Mouse (Mus musculus) heart, adult 2 months (tissue): Measurements from ENCODE around the gene Sec22a. TPM values are rescaled to one million over a fixed set of nuclear protein-coding genes. Genes with fewer than 3 reads are reported as not detected.

Experiments used
- DNase-seq, 2 experiments: peaks; one replicate each; pipeline ENCODE4 v3.0.0; 2021
- H3K27ac ChIP-seq: fragments of 200-600 bp; 2 replicates; pipeline ENCODE4 v1.8.1; 2022
- H3K27me3 ChIP-seq: fragments of 200-500 bp; 2 replicates; pipeline ENCODE4 v1.6.1; 2012; ENCODE audit warnings: mild to moderate bottlenecking, low read length, inconsistent platforms, mixed read lengths; ENCODE audit not compliant: control insufficient read depth, insufficient read depth
- H3K36me3 ChIP-seq: fragments of 200-500 bp; 2 replicates; pipeline ENCODE4 v1.6.1; 2012; ENCODE audit warnings: low read length, inconsistent platforms; ENCODE audit not compliant: control insufficient read depth, insufficient read depth
- H3K4me1 ChIP-seq: fragments of 200-500 bp; 2 replicates; pipeline ENCODE4 v1.6.1; 2011; ENCODE audit warnings: low read length; ENCODE audit not compliant: control insufficient read depth, insufficient read depth
- H3K4me3 ChIP-seq: fragments of 200-600 bp; 2 replicates; pipeline ENCODE4 v1.8.1; 2022
- H3K79me2 ChIP-seq: fragments of 200-500 bp; replicated peaks from 2 replicates; pipeline ENCODE4 v1.6.1; 2012; ENCODE audit warnings: mild to moderate bottlenecking, inconsistent platforms, low read length, moderate library complexity, mixed read lengths; ENCODE audit not compliant: control insufficient read depth, insufficient read depth
- H3K9ac ChIP-seq: fragments of 200-500 bp; 2 replicates; pipeline ENCODE4 v1.6.1; 2012; ENCODE audit warnings: low read depth, mild to moderate bottlenecking, control low read depth, inconsistent platforms, low read length, mixed read lengths
- CTCF ChIP-seq: fragments of 200-600 bp; IDR thresholded peaks from 2 replicates; pipeline ENCODE4 v1.8.1; 2022; ENCODE audit warnings: antibody characterized with exemption, mild to moderate bottlenecking, moderate library complexity
- EP300 ChIP-seq: fragments of 200-500 bp; IDR thresholded peaks from 2 replicates; pipeline ENCODE4 v1.6.1; 2011; ENCODE audit warnings: low read depth, low read length, control low read depth; ENCODE audit not compliant: insufficient read depth
- POLR2A ChIP-seq: fragments of 200-500 bp; IDR thresholded peaks from 2 replicates; pipeline ENCODE4 v1.6.1; 2011; ENCODE audit warnings: mild to moderate bottlenecking, low read depth, low read length, control low read depth; ENCODE audit not compliant: insufficient read depth
- WGBS: fragments of 180-500 bp; shearing (Covaris S2); methylation state at CpG from one replicate; pipeline ENCODE4 v1.1.7; 2018; 5-methylcytosine and 5-hydroxymethylcytosine counted together
- intact Hi-C: fragments of 180-260 bp; cut with DNase I; formaldehyde crosslinking; loops from one replicate; pipeline ENCODE4 v1.15.1; 2025
- polyA plus RNA-seq: library from polyadenylated mRNA; depleted of rRNA; stranded (reverse); fragments of >200 nt; gene quantifications from 2 replicates; pipeline ENCODE4 v1.2.3, GENCODE M21; 2012
- total RNA-seq, 2 experiments: library from RNA; stranded (reverse); gene quantifications; 2 replicates each; pipeline ENCODE4 v1.2.3; 2021

Sec22a gene
- total and polyA plus RNA-seq, 3 experiments: 10.3 to 17.6 (median 12.0) TPM

- Histone ChIP-seq H3K27ac (no peak overlapping the region), H3K9ac (no peak overlapping the region), H3K4me3 (no peak overlapping the region), H3K36me3 (no peaks in the 10 kb centered on the region), H3K4me1 (no peaks in the 10 kb centered on the region), H3K27me3 (no peaks in the 10 kb centered on the region), H3K79me2 (no peaks in the 10 kb centered on the region)
- WGBS: 87% methylated on average over 8 of the region's 8 CpGs
- DNase-seq: no peak
- TF ChIP-seq CTCF: no peak
- no peak for TF ChIP-seq POLR2A
- TF ChIP-seq EP300: no peak
- intact Hi-C loops: no loop called here
These were observed 40.2 kb upstream of the Sec22a start for GRCm38 (mm10) chr16:35403891-35404290.

GRCm38 (mm10) chr16:35403356-35403755 lies 39.6 kb upstream of the Sec22a start:
- intact Hi-C loops: no loop called here
- 93% methylated on average over 9 of the region's 9 CpGs for WGBS
- no peaks in the 10 kb centered on the region for H3K36me3 ChIP-seq

GRCm38 (mm10) chr16:35392813-35393212 lies 29.1 kb upstream of the Sec22a start:
- Histone ChIP-seq H3K9ac (no peak overlapping the region), H3K4me3 (no peak overlapping the region), H3K79me2 (no peaks in the 10 kb centered on the region), H3K27ac (no peak overlapping the region), H3K27me3 (no peaks in the 10 kb centered on the region), H3K36me3 (no peaks in the 10 kb centered on the region), H3K4me1 (no peaks in the 10 kb centered on the region)
- WGBS: 83% methylated on average over 8 of the region's 8 CpGs
- no peak for DNase-seq
- intact Hi-C loops: no loop called here
- TF ChIP-seq POLR2A (no peak), EP300 (no peak), CTCF (no peak)

More at GRCm38 (mm10) chr16:35403356-35403755, 39.6 kb upstream of the Sec22a start:
- no peaks in the 10 kb centered on the region for H3K27me3 ChIP-seq
- no peaks in the 10 kb centered on the region for H3K79me2 ChIP-seq
- no peaks in the 10 kb centered on the region for H3K4me1 ChIP-seq
- H3K4me3 ChIP-seq: no peak overlapping the region
- no peak overlapping the region for H3K27ac ChIP-seq
- no peak for DNase-seq
- H3K9ac ChIP-seq: no peak overlapping the region
- TF ChIP-seq POLR2A (no peak), CTCF (no peak), EP300 (no peak)

- Histone ChIP-seq H3K36me3 (no peaks in the 10 kb centered on the region), H3K27ac (no peak overlapping the region), H3K27me3 (no peaks in the 10 kb centered on the region), H3K4me3 (no peak overlapping the region), H3K79me2 (no peaks in the 10 kb centered on the region), H3K4me1 (no peaks in the 10 kb centered on the region), H3K9ac (no peak overlapping the region)
- no peak for DNase-seq
- intact Hi-C loops: no loop called here
- TF ChIP-seq EP300 (no peak), CTCF (no peak), POLR2A (no peak)
- WGBS: 68% methylated on average over 3 of the region's 3 CpGs
These were observed 21.9 kb upstream of the Sec22a start for GRCm38 (mm10) chr16:35385654-35386053.

- no peak for DNase-seq
- H3K27me3 ChIP-seq: no peaks in the 10 kb centered on the region
- WGBS: 86% methylated on average over 9 of the region's 9 CpGs
- no peak overlapping the region for H3K9ac ChIP-seq
- no peaks in the 10 kb centered on the region for H3K79me2 ChIP-seq
- H3K4me1 ChIP-seq: no peaks in the 10 kb centered on the region
- no peak overlapping the region for H3K27ac ChIP-seq
- no peak overlapping the region for H3K4me3 ChIP-seq
- no peak for TF ChIP-seq POLR2A
- no peak for TF ChIP-seq CTCF
- no peak for TF ChIP-seq EP300
- no peaks in the 10 kb centered on the region for H3K36me3 ChIP-seq
- intact Hi-C loops: no loop called here
These were observed 16.3 kb upstream of the Sec22a start for GRCm38 (mm10) chr16:35380048-35380447.

GRCm38 (mm10) chr16:35379344-35379743 lies 15.6 kb upstream of the Sec22a start:
- Histone ChIP-seq H3K9ac (no peak overlapping the region), H3K27me3 (no peaks in the 10 kb centered on the region), H3K36me3 (no peaks in the 10 kb centered on the region), H3K79me2 (no peaks in the 10 kb centered on the region), H3K4me1 (no peaks in the 10 kb centered on the region), H3K4me3 (no peak overlapping the region), H3K27ac (no peak overlapping the region)
- intact Hi-C loops: no loop called here
- 88% methylated on average over 3 of the region's 3 CpGs for WGBS
- TF ChIP-seq CTCF: no peak
- no peak for TF ChIP-seq EP300
- TF ChIP-seq POLR2A: no peak
- DNase-seq: no peak
